Mouse (Mus musculus) cortical plate, adult 2 months (tissue): Measurements from ENCODE around the gene Caln1.

Experiments used
- CTCF ChIP-seq: fragments of 200-500 bp; IDR thresholded peaks from 2 replicates; pipeline ENCODE4 v1.5.1; 2011; ENCODE audit warnings: mild to moderate bottlenecking, control low read depth, low read length; ENCODE audit not compliant: insufficient read depth; ENCODE audit errors: extremely low read depth
- POLR2A ChIP-seq: fragments of 200-500 bp; IDR thresholded peaks from 2 replicates; pipeline ENCODE4 v1.6.1; 2011; ENCODE audit warnings: mild to moderate bottlenecking, low read length, control low read depth; ENCODE audit not compliant: insufficient read depth; ENCODE audit errors: extremely low read depth

- TF ChIP-seq CTCF = no peak
- TF ChIP-seq POLR2A = no peak
Measured at GRCm38 (mm10) chr5:130480290-130480689, 111.0 kb downstream of the Caln1 start.
